Mouse (Mus musculus): Measurements from ENCODE around the gene Phc2.
A peak's percentile ranks its signal among the peaks of the same experiment; 100 is the strongest.
"Not testable (repeated sequence)": the region's sequence is repeated elsewhere in the genome, so short reads cannot be mapped to it uniquely, and the experiment has no call there.

The Phc2 gene

DNA sequence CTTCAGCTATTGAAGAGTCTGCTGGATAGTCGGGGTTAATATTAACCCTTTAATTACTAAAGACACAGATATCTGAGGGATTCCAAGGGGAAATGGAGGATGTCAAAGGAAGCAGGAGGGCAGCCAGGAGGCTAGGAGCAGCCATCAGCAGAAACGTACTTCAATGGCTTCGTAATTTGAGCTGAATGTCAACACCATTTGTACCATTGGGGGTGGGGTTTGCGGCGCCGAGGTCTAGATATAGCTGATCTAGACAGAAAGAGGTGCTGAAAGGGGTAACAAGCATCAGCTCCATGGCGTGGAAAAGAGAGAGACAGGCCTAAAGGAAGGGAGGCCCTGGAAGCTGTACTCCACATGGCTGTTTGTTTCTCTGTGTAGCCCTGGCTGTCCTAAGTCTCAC, 7.7 kb upstream of the Phc2 start:
- DNase-seq: no peak

GRCm38 (mm10) chr4:128648567-128649255, 5.8 kb upstream of the Phc2 start:
- no peak for DNase-seq

DNA sequence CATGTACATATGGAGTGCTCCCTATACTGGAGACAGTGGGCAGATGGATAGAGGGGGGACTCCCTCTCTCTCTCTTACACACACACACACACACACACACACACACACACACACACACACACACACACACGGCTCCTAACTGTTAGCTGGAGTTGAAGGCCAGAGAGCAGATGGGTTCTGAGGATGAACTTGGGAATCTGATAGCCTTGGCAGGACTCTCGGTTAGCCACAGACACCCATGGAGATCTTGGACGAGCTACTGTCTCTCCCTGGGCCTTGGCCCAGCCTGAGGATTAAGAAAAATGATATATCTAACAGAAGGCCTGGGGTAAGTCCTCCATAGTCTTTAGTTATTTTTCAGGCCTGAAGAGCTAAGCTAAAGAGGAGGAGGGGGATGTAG, 3.0 kb upstream of the Phc2 start:
- no peak for DNase-seq

GRCm38 (mm10) chr4:128652584-128653298, 1.8 kb upstream of the Phc2 start:
- no peak for DNase-seq

DNA sequence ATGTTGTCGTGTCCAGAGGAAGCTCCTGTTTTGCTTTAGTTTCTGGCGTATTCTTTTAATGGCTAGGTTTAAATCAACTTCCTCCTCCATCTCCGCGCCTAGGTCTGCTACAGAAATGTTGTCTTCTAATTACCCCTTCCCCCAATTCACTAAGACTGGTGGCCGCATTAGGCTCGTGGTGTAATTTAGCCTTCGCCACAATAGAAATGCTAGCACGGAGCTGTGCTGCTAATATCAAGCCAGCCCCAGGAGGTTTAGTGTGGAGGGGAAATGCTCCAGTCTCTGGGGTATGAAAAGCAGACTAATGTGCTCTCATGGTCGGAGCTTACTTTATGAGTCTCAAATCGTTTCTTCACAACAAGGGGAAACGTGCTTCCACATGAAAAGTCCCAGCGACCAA, 944 bp downstream of the Phc2 start:
- no peak for DNase-seq

DNA sequence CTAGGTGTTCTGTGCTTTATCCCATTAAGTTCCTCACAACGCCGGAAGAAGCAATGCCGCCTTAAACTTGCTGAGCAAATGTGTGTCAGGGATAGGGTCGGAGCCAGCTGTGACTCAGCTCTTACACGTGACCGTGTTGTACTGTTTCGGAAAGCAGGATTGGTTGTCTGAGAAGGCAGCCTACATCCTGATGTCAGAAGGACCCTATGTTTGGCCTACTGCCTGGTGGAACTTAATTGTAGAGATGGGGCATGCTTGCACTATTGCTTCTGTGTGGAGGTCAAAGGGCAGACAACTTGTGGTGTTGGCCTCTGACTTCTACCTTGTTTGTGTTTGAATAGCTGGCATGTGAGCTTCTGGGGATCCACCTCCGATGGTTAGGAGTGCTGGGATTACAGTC, 5.7 kb downstream of the Phc2 start:
- peak; percentile 62 for DNase-seq

DNA sequence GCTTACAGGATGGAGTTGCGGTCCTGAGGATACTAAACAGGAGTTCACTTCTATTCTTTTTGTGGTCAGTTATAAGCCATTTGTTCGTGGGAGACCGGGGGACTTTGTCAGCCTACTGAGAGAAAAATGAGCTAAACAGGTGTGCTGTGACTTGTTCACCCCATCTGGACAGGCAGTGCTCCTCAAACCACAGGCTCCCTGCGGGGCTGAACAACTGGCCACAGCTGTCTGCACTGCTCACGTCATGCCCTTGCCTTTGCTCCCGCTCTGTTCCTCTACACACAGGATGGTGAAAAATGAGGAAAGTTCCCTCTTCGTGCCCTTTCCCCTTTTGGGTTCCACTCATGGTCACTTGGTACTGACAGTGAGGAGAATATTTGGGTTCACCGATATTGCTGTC, 6.6 kb downstream of the Phc2 start:
- no peak for DNase-seq

DNA sequence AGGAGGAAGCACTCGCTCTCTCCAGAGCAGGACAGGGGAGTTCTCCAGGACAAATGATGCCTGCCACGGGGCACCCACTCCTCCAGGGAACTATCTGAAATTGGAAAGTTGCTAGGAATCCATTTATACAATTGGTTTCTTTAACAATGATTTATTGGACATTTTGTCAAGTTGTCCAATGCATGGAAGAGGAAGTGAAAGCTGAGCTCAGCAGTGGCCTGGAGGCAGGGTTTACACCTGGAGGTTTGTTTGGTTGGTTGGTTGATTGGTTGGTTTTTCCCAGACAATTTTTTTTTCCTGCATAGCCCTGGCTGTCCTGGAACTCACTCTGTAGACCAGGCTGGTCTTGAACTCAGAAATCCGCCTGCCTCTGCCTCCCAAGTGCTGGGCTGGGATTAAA, 9.5 kb downstream of the Phc2 start:
- no peak for DNase-seq

GRCm38 (mm10) chr4:128666362-128666761, 11.9 kb downstream of the Phc2 start:
- not testable (repeated sequence) for DNase-seq

DNA sequence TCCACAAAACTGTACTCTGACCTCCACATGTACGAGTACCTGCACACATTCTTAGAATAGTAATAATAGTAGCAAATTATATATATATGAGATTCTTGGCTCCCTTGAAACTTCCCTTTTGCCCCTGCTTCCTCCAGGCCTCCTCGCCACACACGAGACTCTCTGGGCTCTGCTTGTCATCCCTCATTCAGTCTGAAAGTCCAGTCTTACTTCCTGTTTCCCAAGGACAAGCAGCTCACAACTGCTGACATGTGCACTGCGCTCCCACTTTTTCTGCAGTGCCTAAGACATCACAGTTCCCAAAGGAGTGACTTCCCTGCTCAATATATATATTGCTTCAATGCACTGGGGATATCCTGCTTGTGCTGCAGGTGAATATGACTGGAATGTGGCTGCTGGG, 12.7 kb downstream of the Phc2 start:
- DNase-seq: not testable (repeated sequence)

- DNase-seq: no peak
These were observed 14.7 kb downstream of the Phc2 start for GRCm38 (mm10) chr4:128669229-128669628.

DNA sequence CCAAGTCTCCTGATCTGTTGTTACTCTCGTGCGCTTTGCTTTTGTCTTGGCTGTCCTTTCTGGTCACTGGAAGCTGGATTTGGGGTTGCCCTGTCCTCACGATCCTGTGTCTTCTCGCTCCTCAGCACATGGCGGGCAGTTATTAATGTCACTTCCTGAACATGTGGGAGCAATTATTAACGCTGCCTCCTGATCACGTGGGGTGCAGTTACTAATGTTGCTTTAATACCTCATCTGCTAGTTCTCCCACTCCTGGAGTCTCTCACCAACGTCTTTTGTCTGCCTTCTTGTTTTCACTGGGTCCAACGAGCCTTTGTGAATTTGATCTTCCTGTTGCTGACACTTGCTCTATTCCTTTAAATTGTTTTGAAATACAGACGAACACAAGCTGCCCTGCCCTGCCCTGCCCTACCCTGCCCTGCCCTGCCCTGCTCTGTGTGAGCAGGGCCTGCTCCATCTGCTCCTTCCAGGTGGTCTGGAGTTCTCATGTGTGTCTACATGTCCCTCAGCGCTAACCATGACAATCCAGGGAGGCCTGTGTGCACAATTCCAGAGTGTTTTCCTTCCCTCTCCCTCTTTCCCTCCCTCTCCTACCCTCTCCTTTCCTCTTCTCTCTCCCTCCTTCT, 16.2 kb downstream of the Phc2 start:
- DNase-seq: no peak

DNA sequence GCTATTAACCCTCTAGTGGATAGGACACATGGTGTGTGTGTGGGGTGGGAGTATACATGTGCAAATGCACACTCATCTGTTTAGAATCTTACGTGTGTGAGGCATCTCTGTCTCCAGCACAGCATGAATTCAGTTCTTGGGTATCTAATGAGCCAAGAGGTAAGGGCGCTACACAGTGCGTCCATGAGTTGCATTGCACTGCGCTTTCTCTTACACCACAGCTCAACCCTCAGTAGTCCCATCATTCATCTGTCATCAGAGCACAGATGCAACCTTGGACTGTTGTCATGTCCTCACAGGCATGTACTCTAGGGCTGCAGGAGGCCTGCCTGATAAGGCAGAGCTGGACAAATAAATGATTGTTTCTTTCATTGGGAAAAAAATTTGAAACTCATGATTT, 18.0 kb downstream of the Phc2 start:
- DNase-seq: no peak

DNA sequence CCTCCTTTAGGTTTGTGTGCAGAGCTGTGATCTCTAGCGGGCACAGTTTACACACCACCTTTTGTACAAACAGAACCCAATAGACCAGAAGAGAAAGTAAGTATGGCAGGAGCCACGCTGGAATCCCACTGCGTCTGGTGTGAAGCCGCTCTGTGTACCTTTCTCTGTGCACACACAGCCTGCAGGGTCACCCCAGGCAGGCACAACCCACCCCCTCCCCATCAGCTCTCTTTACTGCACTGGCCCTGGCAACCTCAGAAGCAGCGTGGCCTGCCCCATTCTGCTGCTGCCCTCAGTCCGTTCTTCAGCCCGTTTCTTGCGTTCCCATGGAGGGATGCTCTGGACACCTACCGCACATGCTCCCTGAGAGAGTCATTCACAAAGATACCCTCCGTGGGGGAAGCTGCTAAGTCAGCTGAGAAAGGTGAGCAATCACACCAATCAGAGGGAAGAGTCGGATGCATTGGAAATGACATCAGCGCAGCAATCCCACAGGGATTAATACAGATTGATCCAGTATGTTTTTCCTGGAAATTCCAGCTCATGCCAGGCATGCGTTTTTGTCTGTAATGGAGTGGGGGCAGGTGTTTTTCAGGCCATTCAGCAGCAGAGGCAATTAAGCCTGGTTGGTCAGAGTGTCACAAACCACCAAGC, 24.2 kb downstream of the Phc2 start:
- no peak for DNase-seq

DNA sequence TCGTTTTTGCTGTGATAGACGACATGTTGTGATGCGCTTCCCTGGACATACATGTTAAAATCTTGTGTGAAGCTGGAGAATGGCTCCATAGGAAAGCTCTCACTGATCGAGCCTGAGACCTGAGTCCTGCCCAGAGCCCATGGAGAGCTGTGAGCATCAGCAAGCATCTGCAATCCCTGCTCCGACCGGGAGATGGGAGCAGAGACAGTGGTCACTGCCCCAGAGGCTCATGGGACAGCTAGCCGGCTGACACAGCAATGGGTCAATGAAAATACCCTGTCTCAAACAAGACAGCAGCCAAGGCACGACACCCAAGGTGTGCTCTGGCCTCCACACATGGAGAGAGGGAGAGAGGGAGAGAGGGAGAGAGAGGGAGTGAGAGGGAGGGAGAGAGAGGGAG, 26.6 kb downstream of the Phc2 start:
- no peak for DNase-seq

DNA sequence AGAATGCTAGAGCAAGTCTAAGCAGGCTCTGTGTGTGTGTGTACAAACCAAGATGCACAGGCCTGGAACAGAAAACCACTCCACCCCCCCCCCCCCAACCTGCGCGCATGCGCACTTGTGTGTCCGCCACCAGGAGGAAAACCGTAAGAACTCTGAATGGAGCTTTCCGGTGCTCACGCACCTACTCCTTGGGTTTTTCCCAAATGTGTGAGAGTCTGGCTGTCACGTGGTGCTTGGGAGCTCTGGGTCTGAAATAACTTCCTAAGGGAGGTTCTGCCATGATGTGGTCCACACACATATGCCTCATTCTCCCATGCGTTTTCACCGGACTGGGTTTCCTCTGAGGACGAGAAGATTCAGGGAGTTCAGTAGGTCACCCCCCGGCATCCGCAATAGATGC, 27.8 kb downstream of the Phc2 start:
- no peak for DNase-seq

GRCm38 (mm10) chr4:128683706-128684105, 29.2 kb downstream of the Phc2 start:
- DNase-seq: no peak

DNA sequence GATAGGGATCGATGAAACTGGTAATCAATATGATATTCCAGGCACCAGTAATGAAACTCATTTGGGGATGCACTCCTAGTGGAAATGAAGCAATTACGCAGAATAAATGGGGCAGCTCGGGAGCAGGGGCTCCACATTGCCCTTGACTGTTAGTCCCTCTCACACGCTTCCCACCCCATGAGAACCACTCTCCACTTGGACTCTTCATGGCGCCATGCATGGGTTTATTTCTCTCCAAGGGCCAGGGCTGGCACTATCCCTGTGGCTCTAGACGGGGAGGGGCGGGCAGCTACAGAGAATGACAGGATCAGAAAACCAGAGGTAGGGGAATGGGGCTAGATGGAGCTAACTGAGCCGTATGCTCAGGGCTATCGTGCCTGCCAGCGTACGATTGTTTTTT, 29.6 kb downstream of the Phc2 start:
- no peak for DNase-seq

- peak; percentile 64 for DNase-seq
These were observed 34.0 kb downstream of the Phc2 start for GRCm38 (mm10) chr4:128688513-128688913.

- DNase-seq: peak; percentile 86
These were observed 34.5 kb downstream of the Phc2 start for GRCm38 (mm10) chr4:128688976-128689375.

GRCm38 (mm10) chr4:128689739-128690304, 35.3 kb downstream of the Phc2 start:
- no peak for DNase-seq

DNA sequence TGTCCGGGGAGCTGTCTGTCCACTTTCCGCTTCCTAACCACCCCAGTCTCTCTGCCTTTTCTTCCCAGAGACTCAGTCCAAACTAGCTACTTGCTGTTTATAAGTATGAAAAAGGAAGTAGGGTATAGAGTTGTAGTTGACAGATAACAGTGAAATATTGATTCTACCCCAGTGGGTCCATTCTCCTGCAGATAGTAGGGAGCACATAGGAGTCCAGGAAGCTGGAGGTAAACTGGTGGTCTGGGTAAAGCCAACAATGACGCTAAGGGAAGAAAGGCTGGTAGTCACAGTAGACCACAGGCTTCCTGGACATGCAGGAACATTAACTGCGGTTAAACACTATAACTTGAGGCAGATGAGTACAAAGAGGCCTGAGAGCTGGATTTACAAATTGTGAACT, 36.7 kb downstream of the Phc2 start:
- no peak for DNase-seq

DNA sequence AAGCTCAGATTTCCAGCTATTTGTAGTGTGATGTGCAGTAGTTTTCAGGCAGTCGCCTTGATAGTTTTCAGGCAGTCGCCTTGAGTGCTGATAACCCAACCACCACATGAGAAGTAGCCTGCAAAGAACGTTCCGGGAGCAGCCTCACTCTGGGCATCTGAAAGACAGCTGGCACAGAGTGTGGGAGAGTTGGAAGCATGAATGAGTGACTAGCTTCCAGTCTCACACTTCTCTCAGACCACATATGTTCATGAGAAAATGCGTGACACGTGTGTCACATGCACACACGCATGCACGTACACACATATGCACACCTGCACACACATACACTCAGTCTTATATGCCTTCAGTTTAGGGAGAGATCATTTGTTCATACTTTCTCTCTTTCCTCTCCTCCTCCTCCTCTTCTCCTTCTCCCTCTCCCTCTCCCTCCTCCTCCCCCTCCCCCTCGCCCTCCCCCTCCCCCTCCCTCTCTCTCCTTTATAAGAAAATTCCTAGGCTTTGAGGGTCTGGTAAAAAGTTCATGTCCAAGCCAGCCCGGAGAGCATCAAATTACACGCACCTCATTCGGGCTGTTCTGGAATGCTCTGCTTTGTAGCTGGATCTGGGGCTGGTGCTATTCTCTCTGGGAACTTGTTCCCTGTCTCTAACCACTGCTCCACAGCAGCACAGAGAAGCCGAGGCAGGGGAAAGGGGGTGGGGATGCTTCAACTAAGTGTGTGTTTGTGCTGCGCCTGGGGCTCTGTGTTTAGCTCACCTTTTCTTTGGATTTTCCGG, 37.8 kb downstream of the Phc2 start:
- peak; percentile 30 for DNase-seq

All from layer of hippocampus, adult 9-11 months (tissue).